Mouse (Mus musculus) brain, embryonic 14.5 days (tissue): ENCODE data around the gene Crim1. TPM values are rescaled to one million over a fixed set of nuclear protein-coding genes. Genes with fewer than 3 reads are reported as not detected.
A peak's percentile ranks its signal among the peaks of the same experiment; 100 is the strongest.

Experiments used
- DNase-seq: peaks from one replicate; pipeline ENCODE4 v3.0.0-alpha.2; 2011; ENCODE audit warnings: low read depth
- CTCF ChIP-seq: fragments of 200-500 bp; IDR thresholded peaks from 2 replicates; pipeline ENCODE4 v1.5.1; 2012; ENCODE audit warnings: inconsistent platforms, mild to moderate bottlenecking, moderate library complexity, borderline replicate concordance; ENCODE audit not compliant: insufficient read depth, insufficient read length; ENCODE audit errors: extremely low read depth
- POLR2A ChIP-seq: fragments of 200-500 bp; IDR thresholded peaks from 2 replicates; pipeline ENCODE4 v1.6.1; 2012; ENCODE audit warnings: mild to moderate bottlenecking, inconsistent platforms, borderline replicate concordance; ENCODE audit not compliant: poor library complexity, insufficient read depth, insufficient read length, severe bottlenecking; ENCODE audit errors: extremely low read depth
- polyA plus RNA-seq: library from polyadenylated mRNA; depleted of rRNA; stranded (reverse); fragments of >200 nt; gene quantifications from 2 replicates; pipeline ENCODE4 v1.2.3, GENCODE M21; 2012

Crim1 gene
- polyA plus RNA-seq, 1 experiment: 39.5 TPM

DNA sequence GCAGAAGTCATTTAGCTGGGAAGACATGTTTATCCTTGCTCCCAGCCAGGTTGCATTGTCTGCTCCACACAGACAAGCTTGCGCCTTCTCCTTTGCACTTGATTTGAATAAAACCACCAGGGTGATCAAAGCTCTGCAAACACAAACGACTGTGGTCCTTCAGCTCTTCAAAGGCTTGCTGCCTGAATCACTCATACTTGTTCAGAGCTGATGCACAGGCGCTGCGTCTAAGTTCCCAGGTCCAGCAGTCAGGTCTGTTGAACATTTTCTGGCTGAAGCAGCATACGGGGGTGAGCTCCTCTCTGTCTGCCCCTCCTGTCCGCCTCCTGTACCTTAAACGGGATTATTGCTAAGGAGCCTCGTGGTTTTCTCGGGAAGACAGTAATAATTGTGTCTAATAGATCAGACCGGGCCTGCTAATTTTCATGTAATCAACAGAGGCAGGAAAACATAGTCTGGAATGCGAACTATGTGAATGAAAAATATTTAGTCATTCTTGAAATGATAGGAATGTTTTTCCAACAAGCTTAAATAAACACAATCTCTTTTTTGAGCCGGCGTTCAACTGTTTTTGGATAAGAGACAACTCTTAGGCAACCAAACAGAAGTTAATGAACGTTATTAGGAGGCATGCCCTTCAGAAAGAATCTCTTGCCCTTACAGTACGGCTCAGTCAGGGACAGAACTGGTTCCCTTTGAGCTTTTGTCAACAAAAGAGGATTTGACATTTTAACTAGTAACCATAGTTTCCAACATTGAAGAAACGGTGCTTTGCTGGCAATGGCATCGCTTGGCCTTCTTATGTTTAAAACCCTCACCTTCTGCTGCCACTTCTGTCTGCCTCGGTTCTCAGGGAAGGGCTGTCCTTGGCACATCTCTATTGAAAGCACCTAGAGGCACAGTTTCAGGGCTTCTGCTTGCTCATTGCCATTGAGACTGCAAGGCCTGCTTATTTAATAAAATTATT is 122.6 kb downstream of the Crim1 start:
- peak; percentile 72 for DNase-seq
- no peak for TF ChIP-seq CTCF
- TF ChIP-seq POLR2A: no peak

DNA sequence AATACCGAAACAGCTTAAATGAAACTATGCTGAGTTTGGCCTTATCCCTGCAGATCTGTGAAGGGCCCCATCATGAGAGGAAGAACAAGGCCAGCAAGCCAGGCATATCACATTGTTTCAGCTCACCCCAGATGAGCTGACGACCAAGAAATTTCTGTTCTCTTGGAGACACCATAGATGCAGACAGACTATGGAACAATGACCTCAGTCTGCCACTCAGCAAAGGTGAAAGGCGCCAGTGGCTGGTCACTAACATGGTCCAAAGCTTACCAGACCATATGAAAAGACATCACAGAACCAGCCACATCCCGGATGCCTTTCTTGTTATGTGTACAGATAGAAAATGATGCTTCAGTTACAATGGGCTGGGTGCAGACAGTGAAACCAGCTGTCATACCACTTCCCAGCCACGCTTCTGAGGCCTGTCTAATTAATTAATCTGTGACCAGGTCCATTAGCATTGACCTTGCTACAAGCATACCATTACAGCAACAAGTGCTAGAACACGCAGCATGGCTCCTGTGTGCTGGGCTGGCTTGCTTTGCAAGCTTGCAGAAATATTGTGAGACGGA is 125.8 kb downstream of the Crim1 start:
- TF ChIP-seq CTCF (no peak), POLR2A (no peak)
- no peak for DNase-seq

GRCm38 (mm10) chr17:78326381-78326780 is 126.3 kb downstream of the Crim1 start:
- no peak for DNase-seq
- TF ChIP-seq CTCF: no peak

DNA sequence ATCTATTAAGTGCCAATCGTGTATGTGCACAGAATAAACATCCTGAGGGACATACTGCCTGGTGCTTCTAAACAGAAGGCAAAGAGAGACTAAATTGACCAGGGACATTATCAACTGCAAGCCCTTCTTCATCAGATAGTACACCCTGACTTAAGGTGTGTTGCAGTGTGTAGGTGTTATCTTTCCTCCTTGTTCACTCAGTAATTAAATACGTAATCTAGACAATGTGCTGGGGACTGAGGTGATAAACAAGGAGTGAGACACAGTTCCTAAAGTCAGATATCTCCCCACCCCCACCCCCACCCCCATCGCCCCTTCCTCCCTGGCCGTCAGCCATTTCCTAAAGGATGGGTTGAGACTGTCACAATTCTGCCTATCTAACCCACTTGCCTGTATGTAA is 127.1 kb downstream of the Crim1 start:
- TF ChIP-seq CTCF: no peak
- no peak for DNase-seq

GRCm38 (mm10) chr17:78328287-78328686 is 128.2 kb downstream of the Crim1 start:
- no peak for DNase-seq
- TF ChIP-seq CTCF: no peak
- TF ChIP-seq POLR2A: no peak

- DNase-seq: no peak
- TF ChIP-seq CTCF (no peak), POLR2A (no peak)
Observed at GRCm38 (mm10) chr17:78331438-78331837, 131.4 kb downstream of the Crim1 start.

- TF ChIP-seq CTCF: no peak
- TF ChIP-seq POLR2A: no peak
- DNase-seq: no peak
Observed at GRCm38 (mm10) chr17:78333275-78333674, 133.2 kb downstream of the Crim1 start.

DNA sequence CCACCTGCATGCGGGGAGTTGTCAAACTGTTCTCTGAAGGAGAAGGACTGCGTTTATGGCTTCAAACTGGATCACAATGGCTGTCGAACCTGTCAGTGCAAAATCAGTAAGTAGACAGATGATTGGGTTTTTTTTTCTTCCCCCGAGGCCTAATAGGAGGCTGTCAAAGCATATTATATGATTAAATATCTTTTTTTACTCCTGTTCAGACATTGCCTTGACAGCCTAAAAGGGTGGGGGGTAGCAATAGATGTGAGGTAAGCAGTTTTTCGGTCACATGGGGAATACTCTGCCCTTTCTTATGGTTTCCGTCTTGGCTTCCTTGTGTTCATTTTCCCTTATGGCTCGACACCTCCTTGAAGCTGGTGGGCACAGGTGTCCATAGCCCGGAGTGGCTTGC is 135.2 kb downstream of the Crim1 start:
- DNase-seq: no peak
- no peak for TF ChIP-seq POLR2A
- no peak for TF ChIP-seq CTCF

- TF ChIP-seq CTCF: no peak
- TF ChIP-seq POLR2A: no peak
- DNase-seq: peak; percentile 50
Observed at GRCm38 (mm10) chr17:78343688-78344087, 143.6 kb downstream of the Crim1 start.

GRCm38 (mm10) chr17:78347111-78347801 is 147.2 kb downstream of the Crim1 start:
- DNase-seq: no peak
- TF ChIP-seq CTCF: no peak
- no peak for TF ChIP-seq POLR2A

GRCm38 (mm10) chr17:78351676-78352499 is 151.8 kb downstream of the Crim1 start:
- DNase-seq: no peak

More at GRCm38 (mm10) chr17:78351676-78352499, 151.8 kb downstream of the Crim1 start:
- TF ChIP-seq CTCF (no peak), POLR2A (no peak)
